Comparison of ENCODE assay signal across 17 mouse cellular contexts in genomic region chr1:126688593-126688992, GRCm38 (mm10).
DNase-seq lines count a peak whose midpoint lies in the region; ATAC-seq and TF ChIP-seq lines count a peak whose summit lies in the region.
"Had no signal": no experiment of that assay in that cellular context is flagged by ENCODE, and none has a peak within 500 bp of the region (broad histone marks: within the 10 kb centered on the region; RNA-seq: fewer than 3 reads in every experiment).

No protein-coding gene starts in this region.

- H3K36me3 ChIP-seq in heart, embryonic 10.5 days, result no peaks in the 10 kb centered on the region
- no peaks in the 10 kb centered on the region for H3K36me3 ChIP-seq in forebrain, embryonic 14.5 days (ENCODE audit: control insufficient read depth, insufficient read depth, low read length)
- H3K36me3 ChIP-seq in midbrain, embryonic 16.5 days (ENCODE audit: control insufficient read depth, insufficient read depth, low read length), result no peaks in the 10 kb centered on the region
- H3K36me3 ChIP-seq in intestine, postnatal 0 days (ENCODE audit: control insufficient read depth, insufficient read depth), result no peaks in the 10 kb centered on the region
- H3K36me3 ChIP-seq: heart, embryonic 12.5 days had no signal

- H3K9ac ChIP-seq in forebrain, embryonic 14.5 days (ENCODE audit: low read length), result no peak overlapping the region
- no peak overlapping the region for H3K9ac ChIP-seq in midbrain, embryonic 16.5 days (ENCODE audit: low read depth, low read length)
- H3K9ac ChIP-seq in intestine, postnatal 0 days (ENCODE audit: low read depth, low read length), result no peak overlapping the region
- H3K9ac ChIP-seq: heart, embryonic 12.5 days; lung, embryonic 14.5 days had no signal

- WGBS in heart, embryonic 10.5 days, result 74% methylated on average over 5 of the region's 5 CpGs
- 63% methylated on average over 5 of the region's 5 CpGs for WGBS in forebrain, embryonic 14.5 days
- 44% methylated on average over 5 of the region's 5 CpGs for whole genome bisulfite sequencing in midbrain, embryonic 16.5 days
- WGBS in intestine, postnatal 0 days, result 39% methylated on average over 5 of the region's 5 CpGs

- no peaks in the 10 kb centered on the region for H3K27me3 ChIP-seq in heart, embryonic 10.5 days (ENCODE audit: insufficient read depth, poor library complexity, severe bottlenecking)
- H3K27me3 ChIP-seq in forebrain, embryonic 14.5 days (replicated peaks; ENCODE audit: control insufficient read depth, insufficient read depth, low read length), result no peaks in the 10 kb centered on the region
- H3K27me3 ChIP-seq in midbrain, embryonic 16.5 days (ENCODE audit: control insufficient read depth, insufficient read depth, low read depth, low read length), result no peaks in the 10 kb centered on the region
- no peaks in the 10 kb centered on the region for H3K27me3 ChIP-seq in intestine, postnatal 0 days (replicated peaks; ENCODE audit: control insufficient read depth, insufficient read depth, low read length)
- H3K27me3 ChIP-seq: heart, embryonic 12.5 days had no signal

- DNase-seq in heart, embryonic 10.5 days (ENCODE audit: low spot score), result peak; percentile 20
- DNase-seq in heart, adult 8-10 months (ENCODE audit: low spot score), result no peak
- DNase-seq in left cerebral cortex, postnatal 25 days (ENCODE audit: low spot score in 2 of 2), result peak; percentile 30 to 33
- no peak for DNase-seq in left cerebral cortex, adult 18-20 months (ENCODE audit: low spot score in 2 of 2)
- DNase-seq in forebrain, embryonic 14.5 days (ENCODE audit: low spot score), result peak; percentile 90
- DNase-seq in urinary bladder, adult 2 months (ENCODE audit: low spot score), result no peak
- DNase-seq: adrenal gland, postnatal 25 days; cerebellum, postnatal 25 days; gastrocnemius, postnatal 10 days; kidney, adult 9 months; liver; lung, embryonic 14.5 days; spleen, adult 18-20 months; thymus, postnatal 4 days had no signal

- peaks cover 6% of the 10 kb centered on the region; the same call in 1 of the 2 replicates for H3K4me1 ChIP-seq in heart, embryonic 10.5 days
- H3K4me1 ChIP-seq in forebrain, embryonic 14.5 days (ENCODE audit: control insufficient read depth, insufficient read depth, low read length), result peaks cover 23% of the 10 kb centered on the region; the same call in 1 of the 2 replicates
- H3K4me1 ChIP-seq in midbrain, embryonic 16.5 days (ENCODE audit: control insufficient read depth, insufficient read depth, low read length), result peaks cover 20% of the 10 kb centered on the region
- H3K4me1 ChIP-seq in intestine, postnatal 0 days (replicated peaks; ENCODE audit: control insufficient read depth, insufficient read depth, low read length), result no peaks in the 10 kb centered on the region

- no peak overlapping the region for H3K4me2 ChIP-seq in forebrain, embryonic 14.5 days (ENCODE audit: low read length)
- 0 out of 2 replicates have a peak overlapping the region, but pooled peaks have one; percentile 3 for H3K4me2 ChIP-seq in midbrain, embryonic 16.5 days (ENCODE audit: low read length)
- H3K4me2 ChIP-seq in intestine, postnatal 0 days (replicated peaks; ENCODE audit: low read depth), result no peak overlapping the region
- H3K4me2 ChIP-seq: heart, embryonic 12.5 days; lung, embryonic 14.5 days had no signal

- peak; percentile 16; the same call in 1 of the 2 replicates for ATAC-seq in forebrain, embryonic 14.5 days
- ATAC-seq in midbrain, embryonic 16.5 days, result peak; percentile 46; the same call in 1 of the 2 replicates
- ATAC-seq in intestine, postnatal 0 days, result no peak

- TF ChIP-seq CTCF in intestine, postnatal 0 days (IDR thresholded peaks at IDR 0.05; ENCODE audit: low read depth), result no peak

- no peak overlapping the region for H3K27ac ChIP-seq in heart, embryonic 10.5 days
- peak overlapping the region; percentile 35; the same call in 1 of the 2 replicates for H3K27ac ChIP-seq in forebrain, embryonic 14.5 days (ENCODE audit: low read depth, low read length)
- H3K27ac ChIP-seq in midbrain, embryonic 16.5 days (ENCODE audit: low read length), result peak overlapping the region; percentile 76
- no peak overlapping the region for H3K27ac ChIP-seq in intestine, postnatal 0 days (ENCODE audit: low read depth, low read length)

- H3K4me3 ChIP-seq in heart, embryonic 10.5 days, result no peak overlapping the region
- H3K4me3 ChIP-seq in forebrain, embryonic 14.5 days (ENCODE audit: low read depth, low read length), result no peak overlapping the region
- H3K4me3 ChIP-seq in midbrain, embryonic 16.5 days (ENCODE audit: low read depth, low read length), result no peak overlapping the region
- no peak overlapping the region for H3K4me3 ChIP-seq in intestine, postnatal 0 days (ENCODE audit: low read depth, low read length)
- H3K4me3 ChIP-seq: heart, embryonic 12.5 days had no signal

- intact Hi-C loops in left cerebral cortex, postnatal 25 days (cut with DNase I), result no loop called here

- H3K9me3 ChIP-seq in heart, embryonic 10.5 days, result no peaks in the 10 kb centered on the region
- no peaks in the 10 kb centered on the region for H3K9me3 ChIP-seq in forebrain, embryonic 14.5 days (replicated peaks; ENCODE audit: control insufficient read depth, low read length)
- no peaks in the 10 kb centered on the region for H3K9me3 ChIP-seq in midbrain, embryonic 16.5 days (replicated peaks; ENCODE audit: control insufficient read depth, low read length, poor library complexity, severe bottlenecking)
- no peaks in the 10 kb centered on the region for H3K9me3 ChIP-seq in intestine, postnatal 0 days (ENCODE audit: control insufficient read depth)
- H3K9me3 ChIP-seq: heart, embryonic 12.5 days had no signal

Comparison
In these comparisons a context has a peak if more than half of its experiments do, and no peak if none do; other contexts are left out.
1. DNase-seq: peak in heart, embryonic 10.5 days (single experiment), left cerebral cortex, postnatal 25 days (2 of 2) and forebrain, embryonic 14.5 days (single experiment); none in heart, adult 8-10 months (single experiment), left cerebral cortex, adult 18-20 months (0 of 2) and urinary bladder, adult 2 months (single experiment).
2. H3K27ac ChIP-seq: peak in forebrain, embryonic 14.5 days (single experiment) and midbrain, embryonic 16.5 days (single experiment); none in heart, embryonic 10.5 days (single experiment) and intestine, postnatal 0 days (single experiment).